Mouse (Mus musculus) layer of hippocampus, adult 2 months (tissue): ENCODE results near the gene Top2a. TPM values are rescaled to one million over a fixed set of nuclear protein-coding genes. Genes with fewer than 3 reads are reported as not detected.

Experiments used
- DNase-seq, 2 experiments: peaks; one replicate each; pipeline ENCODE4 v3.0.0; 2022; ENCODE audit warnings: low spot score in 2 of 2
- H3K27ac ChIP-seq: fragments of 200-600 bp; 2 replicates; pipeline ENCODE4 v1.8.1; 2022
- H3K4me3 ChIP-seq: fragments of 200-600 bp; 2 replicates; pipeline ENCODE4 v1.8.1; 2022; ENCODE audit warnings: mild to moderate bottlenecking
- CTCF ChIP-seq: fragments of 200-600 bp; conservative IDR thresholded peaks from 2 replicates; pipeline ENCODE4 v1.8.1; 2022; ENCODE audit warnings: antibody characterized with exemption, mild to moderate bottlenecking, moderate library complexity
- total RNA-seq, 2 experiments: library from RNA; stranded (reverse); gene quantifications; 2 replicates each; pipeline ENCODE4 v1.2.3; 2021

Gene Top2a
- total RNA-seq, 2 experiments from 2014 or later: 1.7 to 3.0 TPM

- TF ChIP-seq CTCF: no peak
- H3K27ac ChIP-seq: 0 out of 2 replicates have a peak overlapping the region, but pooled peaks have one; percentile 23
Observed at GRCm38 (mm10) chr11:99047643-99048042, 23.7 kb upstream of the Top2a start.

DNA sequence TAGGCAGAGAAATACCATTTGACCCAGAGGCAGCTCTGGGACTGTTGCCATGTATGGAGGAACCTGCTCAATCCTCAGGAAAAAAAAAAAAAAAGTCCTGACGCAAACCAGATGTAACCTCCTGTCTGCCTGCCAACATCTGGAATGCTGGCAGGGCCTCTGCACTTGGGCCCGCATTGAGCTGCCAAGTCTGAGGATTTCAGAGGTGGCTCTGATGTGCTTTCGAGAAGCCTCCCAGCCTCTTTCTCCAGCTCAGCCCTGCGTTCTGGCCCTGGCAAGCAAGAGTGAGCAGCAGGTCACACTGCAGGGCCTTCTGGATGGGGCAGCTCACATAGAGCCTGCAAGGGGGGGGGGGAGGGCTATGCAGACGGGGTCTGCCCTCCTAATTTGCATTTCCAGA, 23.1 kb upstream of the Top2a start:
- no peak for TF ChIP-seq CTCF
- 0 out of 2 replicates have a peak overlapping the region, but pooled peaks have one; percentile 23 for H3K27ac ChIP-seq
- DNase-seq: no peak

More at GRCm38 (mm10) chr11:99047643-99048042, 23.7 kb upstream of the Top2a start:
- no peak overlapping the region for H3K4me3 ChIP-seq
- DNase-seq: no peak

DNA sequence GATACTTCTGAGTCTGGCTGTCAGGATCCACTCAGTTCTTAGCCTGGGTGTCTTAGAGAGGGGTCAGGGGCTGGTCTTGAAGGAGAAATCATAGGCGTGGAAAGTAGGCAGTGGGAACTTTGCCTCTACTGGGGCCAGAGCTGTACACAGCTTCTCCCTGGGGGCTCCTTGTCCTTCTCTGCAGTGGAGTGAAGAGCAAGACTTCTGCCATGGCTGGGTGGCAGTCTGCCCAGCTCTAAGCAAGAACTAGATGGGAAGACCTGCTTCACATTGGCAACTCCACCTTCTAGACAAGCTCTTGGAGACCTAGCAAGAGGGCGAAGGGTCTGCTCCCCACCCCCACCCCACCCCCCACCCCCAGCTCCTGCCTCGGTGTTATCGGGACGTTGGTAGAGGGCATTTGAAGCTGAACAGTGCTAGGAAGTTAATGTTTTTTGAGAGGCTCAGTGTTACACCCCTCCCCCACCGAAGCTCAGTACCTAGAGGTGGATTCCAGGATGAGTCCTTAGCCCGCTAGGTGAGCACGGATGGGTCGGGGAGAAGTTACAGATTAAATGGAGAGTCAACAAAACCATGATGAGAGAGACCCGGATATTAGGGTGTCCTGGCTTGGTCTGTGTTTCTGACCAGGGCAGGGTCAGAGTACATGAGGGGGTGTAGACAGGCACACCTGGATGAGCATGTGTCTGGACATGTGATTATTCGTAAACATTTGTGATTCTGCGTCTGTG, 21.3 kb upstream of the Top2a start:
- Histone ChIP-seq H3K27ac (no peak overlapping the region), H3K4me3 (no peak overlapping the region)
- DNase-seq: no peak
- TF ChIP-seq CTCF: no peak

More for the DNA sequence above, 23.1 kb upstream of the Top2a start:
- no peak overlapping the region for H3K4me3 ChIP-seq

DNA sequence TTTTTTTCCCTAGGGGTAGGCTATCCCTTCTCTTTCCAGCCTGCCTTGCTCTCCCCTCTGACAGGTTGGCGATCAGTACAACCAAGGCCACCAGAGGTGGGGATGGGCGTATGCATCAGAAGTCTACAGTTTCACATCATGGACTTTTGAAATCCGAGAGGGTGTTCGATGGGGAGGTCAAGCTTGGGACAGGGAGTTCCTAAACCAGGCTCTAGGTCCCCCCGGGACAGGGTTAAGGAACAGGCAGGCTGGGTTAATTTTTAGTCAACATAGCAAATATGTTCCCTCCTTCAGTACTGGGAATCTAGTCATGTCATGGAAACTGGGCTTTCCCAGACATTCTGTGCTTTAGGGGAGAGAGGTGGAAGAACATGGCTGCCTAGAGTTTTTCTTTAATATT, 20.3 kb upstream of the Top2a start:
- Histone ChIP-seq H3K27ac (no peak overlapping the region), H3K4me3 (no peak overlapping the region)
- no peak for DNase-seq
- TF ChIP-seq CTCF: no peak

- no peak for DNase-seq
- Histone ChIP-seq H3K4me3 (no peak overlapping the region), H3K27ac (no peak overlapping the region)
- TF ChIP-seq CTCF: no peak
Observed at GRCm38 (mm10) chr11:99043632-99044031, 19.6 kb upstream of the Top2a start.

GRCm38 (mm10) chr11:99042834-99043431, 18.9 kb upstream of the Top2a start:
- Histone ChIP-seq H3K27ac (0 out of 2 replicates have a peak overlapping the region, but pooled peaks have one; percentile 36), H3K4me3 (peak overlapping the region; percentile 6; the same call in 1 of the 2 replicates)
- no peak for DNase-seq
- no peak for TF ChIP-seq CTCF

GRCm38 (mm10) chr11:99041841-99042780, 18.1 kb upstream of the Top2a start:
- no peak for DNase-seq
- Histone ChIP-seq H3K4me3 (peak overlapping the region; percentile 70), H3K27ac (peak overlapping the region; percentile 84; the same call in 1 of the 2 replicates)
- no peak for TF ChIP-seq CTCF

GRCm38 (mm10) chr11:99041051-99041729, 17.2 kb upstream of the Top2a start, which contains the start of gene Igfbp4:
Igfbp4 (plus strand) TSS chr11:99041244.
- Histone ChIP-seq H3K27ac (peak within 1 kb of the TSS; percentile 84), H3K4me3 (peak within 1 kb of the TSS; percentile 70)
- TF ChIP-seq CTCF: peak; percentile 55
- DNase-seq: no peak

DNA sequence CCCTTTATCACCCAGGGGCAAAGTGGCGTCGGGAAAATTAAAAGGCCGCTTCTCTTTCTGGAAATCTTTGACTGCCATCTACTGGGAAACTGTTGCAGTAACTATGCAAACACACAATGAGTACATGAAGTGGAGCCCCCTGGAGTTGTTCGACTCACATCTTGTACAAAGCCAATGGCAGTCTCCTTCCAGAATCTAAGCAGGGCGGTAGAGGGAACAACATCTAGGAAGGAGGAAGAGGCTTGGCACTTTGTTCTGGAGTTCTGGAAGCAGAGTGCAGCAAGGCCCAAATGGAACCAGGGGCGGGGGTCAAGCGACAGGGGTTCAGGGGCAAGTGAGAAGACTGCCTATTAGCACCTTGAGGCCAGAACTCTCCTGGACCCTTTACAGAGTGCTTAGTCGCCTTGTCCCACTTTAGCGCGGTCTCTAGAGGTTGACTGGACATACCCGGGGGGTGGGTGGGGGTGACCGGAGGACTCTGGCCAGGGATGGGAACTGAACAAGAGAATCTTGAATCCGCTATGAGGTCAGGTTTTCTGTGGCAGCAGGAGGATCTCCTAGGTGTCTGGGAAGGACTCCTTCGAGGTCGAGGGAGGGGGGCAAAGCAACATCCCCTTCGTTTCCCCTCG, 16.5 kb upstream of the Top2a start:
- peak; percentile 69 for TF ChIP-seq CTCF
- Histone ChIP-seq H3K27ac (peak overlapping the region; percentile 84), H3K4me3 (peak overlapping the region; percentile 70)
- DNase-seq: peak; percentile 39 to 42

GRCm38 (mm10) chr11:99039782-99040181, 15.8 kb upstream of the Top2a start:
- DNase-seq: peak; percentile 80 to 81
- no peak overlapping the region for H3K27ac ChIP-seq
- TF ChIP-seq CTCF: peak; percentile 78

DNA sequence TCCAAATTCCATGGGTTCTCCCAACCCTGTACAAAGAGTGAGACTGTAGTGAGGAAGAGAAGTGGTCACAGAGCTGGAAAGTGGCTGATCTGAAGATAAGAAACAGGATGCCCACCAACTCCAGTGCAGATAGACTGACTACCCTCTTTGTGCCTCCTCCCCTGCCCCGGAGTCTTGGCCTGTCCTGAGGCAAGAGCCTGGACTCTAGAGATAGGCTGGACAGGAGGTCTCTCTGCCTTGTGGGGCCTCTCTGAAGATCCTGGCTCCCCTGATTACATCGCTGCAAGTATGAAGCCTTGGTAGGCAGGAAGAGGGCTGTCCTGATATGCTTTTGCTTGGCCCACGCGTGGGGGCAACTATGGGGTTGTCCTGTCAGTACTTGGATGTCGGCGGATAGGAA, 12.3 kb upstream of the Top2a start:
- DNase-seq: no peak
- H3K27ac ChIP-seq: no peak overlapping the region
- H3K4me3 ChIP-seq: no peak overlapping the region
- no peak for TF ChIP-seq CTCF

More at GRCm38 (mm10) chr11:99039782-99040181, 15.8 kb upstream of the Top2a start:
- H3K4me3 ChIP-seq: peak overlapping the region; percentile 70

- no peak overlapping the region for H3K27ac ChIP-seq
- no peak for DNase-seq
- H3K4me3 ChIP-seq: no peak overlapping the region
- TF ChIP-seq CTCF: peak; percentile 66
Observed at GRCm38 (mm10) chr11:99035350-99035749, 11.4 kb upstream of the Top2a start.
